Mouse (Mus musculus) urinary bladder, adult 2 months (tissue): ENCODE results near the gene Cdk4. TPM values are rescaled to one million over a fixed set of nuclear protein-coding genes. Genes with fewer than 3 reads are reported as not detected.
A peak's percentile ranks its signal among the peaks of the same experiment; 100 is the strongest.

Experiments used
- DNase-seq: peaks from one replicate; pipeline ENCODE4 v3.0.0; 2022; ENCODE audit warnings: low spot score
- polyA plus RNA-seq: library from polyadenylated mRNA; depleted of rRNA; stranded (reverse); fragments of >200 nt; gene quantifications from 2 replicates; pipeline ENCODE4 v1.2.3, GENCODE M21; 2012; rRNA removed

Gene Cdk4
- 252 and 268 TPM in 2 replicates for polyA plus RNA-seq

- peak; percentile 96 for DNase-seq
These were observed at the start of gene Cdk4 for GRCm38 (mm10) chr10:127063239-127063872. Gene Cdk4 (plus strand): TSS chr10:127063534.

- DNase-seq: no peak
These were observed 46.8 kb upstream of the Cdk4 start for GRCm38 (mm10) chr10:127016488-127016887.

- no peak for DNase-seq
These were observed 46.3 kb upstream of the Cdk4 start for GRCm38 (mm10) chr10:127017071-127017470.

GRCm38 (mm10) chr10:127018422-127018821 lies 44.9 kb upstream of the Cdk4 start:
- DNase-seq: no peak

- DNase-seq: peak; percentile 90
These were observed 32.7 kb upstream of the Cdk4 start, which contains the start of gene Tsfm for GRCm38 (mm10) chr10:127030336-127031296. Gene Tsfm (minus strand): TSS chr10:127030840.

- DNase-seq: no peak
These were observed 30.0 kb upstream of the Cdk4 start for GRCm38 (mm10) chr10:127033301-127033741.

- DNase-seq: no peak
These were observed 27.1 kb upstream of the Cdk4 start for GRCm38 (mm10) chr10:127036273-127036672.

GRCm38 (mm10) chr10:127037641-127038040 lies 25.7 kb upstream of the Cdk4 start:
- no peak for DNase-seq

GRCm38 (mm10) chr10:127040569-127041214 lies 22.6 kb upstream of the Cdk4 start:
- DNase-seq: no peak

GRCm38 (mm10) chr10:127041274-127041766 lies 22.0 kb upstream of the Cdk4 start, which contains the start of the genes Mettl1 and Eef1akmt3:
Gene Mettl1 (plus strand): TSS chr10:127041414.
Gene Eef1akmt3 (minus strand): TSS chr10:127041513.
- peak; percentile 52 for DNase-seq

GRCm38 (mm10) chr10:127041774-127042338 lies 21.5 kb upstream of the Cdk4 start:
- DNase-seq: peak; percentile 87

- DNase-seq: no peak
These were observed 20.7 kb upstream of the Cdk4 start for GRCm38 (mm10) chr10:127042468-127043115.

GRCm38 (mm10) chr10:127043187-127043586 lies 20.1 kb upstream of the Cdk4 start:
- no peak for DNase-seq

- DNase-seq: no peak
These were observed 15.4 kb upstream of the Cdk4 start, which contains the start of gene Cyp27b1 for GRCm38 (mm10) chr10:127047954-127048353. Gene Cyp27b1 (plus strand): TSS chr10:127048250.

GRCm38 (mm10) chr10:127048608-127049394 lies 14.5 kb upstream of the Cdk4 start:
- no peak for DNase-seq

GRCm38 (mm10) chr10:127049395-127050118 lies 13.8 kb upstream of the Cdk4 start:
- DNase-seq: no peak

GRCm38 (mm10) chr10:127050119-127050474 lies 13.2 kb upstream of the Cdk4 start:
- DNase-seq: no peak

GRCm38 (mm10) chr10:127054646-127055045 lies 8.7 kb upstream of the Cdk4 start:
- no peak for DNase-seq

GRCm38 (mm10) chr10:127055406-127055805 lies 7.9 kb upstream of the Cdk4 start:
- DNase-seq: no peak
